Mouse (Mus musculus) myocyte (in vitro differentiated cells): ENCODE data around the gene Klhl11. TPM values are rescaled to one million over a fixed set of nuclear protein-coding genes. Genes with fewer than 3 reads are reported as not detected.

Experiments
- H3K27me3 ChIP-seq: one replicate; pipeline ENCODE4 v1.6.1; 2011; ENCODE audit not compliant: control insufficient read depth, insufficient read depth, insufficient read length
- H3K36me3 ChIP-seq: one replicate; pipeline ENCODE4 v1.6.1; 2011; ENCODE audit not compliant: control insufficient read depth, insufficient read depth
- H3K4me2 ChIP-seq: one replicate; pipeline ENCODE4 v1.6.1; 2011; ENCODE audit warnings: low read depth, control low read depth
- H3K4me3 ChIP-seq: one replicate; pipeline ENCODE4 v1.5.1; 2011; ENCODE audit warnings: mild to moderate bottlenecking, control low read depth, moderate library complexity
- H3K79me2 ChIP-seq: one replicate; pipeline ENCODE4 v1.6.1; 2011; ENCODE audit not compliant: control insufficient read depth, insufficient read depth
- H3ac ChIP-seq: one replicate; pipeline ENCODE4 v1.6.1; 2011; ENCODE audit not compliant: control insufficient read depth, insufficient read length
- CEBPB ChIP-seq: IDR thresholded peaks from 2 replicates; pipeline ENCODE4 v1.6.1; 2011; ENCODE audit warnings: mild to moderate bottlenecking, moderate library complexity; ENCODE audit not compliant: poor library complexity, insufficient read depth, severe bottlenecking
- E2F4 ChIP-seq: IDR thresholded peaks from one replicate; pipeline ENCODE4 v1.6.1; 2011; ENCODE audit warnings: mild to moderate bottlenecking, control low read depth, moderate library complexity; ENCODE audit not compliant: insufficient read depth
- MAX ChIP-seq: IDR thresholded peaks from one replicate; pipeline ENCODE4 v1.6.1; 2011; ENCODE audit warnings: low read depth, mild to moderate bottlenecking, control low read depth
- MYOD1 ChIP-seq, 3 experiments: IDR thresholded peaks; one replicate each; pipeline ENCODE4 v1.6.1; 2011; ENCODE audit warnings: control low read depth in 2 of 3, low read depth in 2 of 3, mild to moderate bottlenecking in 2 of 3, moderate library complexity in 1 of 3; ENCODE audit not compliant: insufficient read length in 2 of 3, control insufficient read depth in 1 of 3
- MYOG ChIP-seq, 3 experiments: IDR thresholded peaks; one replicate each; pipeline ENCODE4 v1.6.1; 2011; ENCODE audit warnings: control low read depth in 2 of 3, low read depth in 2 of 3, mild to moderate bottlenecking in 2 of 3; ENCODE audit not compliant: insufficient read length in 2 of 3, control insufficient read depth in 1 of 3, insufficient read depth in 1 of 3
- POLR2A ChIP-seq: IDR thresholded peaks from one replicate; pipeline ENCODE4 v1.6.1; 2011; ENCODE audit warnings: low read depth, mild to moderate bottlenecking, control low read depth, moderate library complexity; ENCODE audit not compliant: insufficient read length
- POLR2AphosphoS2 ChIP-seq: IDR thresholded peaks from one replicate; pipeline ENCODE4 v1.6.1; 2011; ENCODE audit warnings: low read depth, control low read depth; ENCODE audit not compliant: insufficient read length
- REST ChIP-seq: IDR thresholded peaks from one replicate; pipeline ENCODE4 v1.6.1; 2011; ENCODE audit warnings: mild to moderate bottlenecking, control low read depth, moderate library complexity; ENCODE audit not compliant: insufficient read depth, insufficient read length
- SRF ChIP-seq: IDR thresholded peaks from one replicate; pipeline ENCODE4 v1.6.1; 2011; ENCODE audit warnings: low read depth; ENCODE audit not compliant: control insufficient read depth, insufficient read length
- TCF12 ChIP-seq: IDR thresholded peaks from one replicate; pipeline ENCODE4 v1.6.1; 2011; ENCODE audit warnings: mild to moderate bottlenecking, control low read depth; ENCODE audit not compliant: poor library complexity, insufficient read depth, severe bottlenecking
- TCF3 ChIP-seq: IDR thresholded peaks from one replicate; pipeline ENCODE4 v1.6.1; 2011; ENCODE audit warnings: low read depth, control low read depth; ENCODE audit not compliant: insufficient read length
- USF1 ChIP-seq: IDR thresholded peaks from one replicate; pipeline ENCODE4 v1.6.1; 2011; ENCODE audit warnings: low read depth, mild to moderate bottlenecking, control low read depth, moderate library complexity
- polyA plus RNA-seq: library from polyadenylated mRNA; unstranded; fragments of >200 nt; fragmentation: generic; extraction: Trizol; gene quantifications from one replicate; pipeline ENCODE4 v1.2.1, GENCODE M21; 2012; ENCODE audit warnings: missing spikeins

Klhl11 gene
- polyA plus RNA-seq, 1 experiment = 3.6 TPM

GRCm38 (mm10) chr11:100462699-100463098 lies 9.8 kb downstream of the Klhl11 start:
- H3K27me3 ChIP-seq = no peaks in the 10 kb centered on the region
- no peak overlapping the region for H3K4me2 ChIP-seq
- no peak overlapping the region for H3K4me3 ChIP-seq
- TF ChIP-seq USF1 (no peak), MYOD1 (IDR thresholded peaks at IDR 0.05; ENCODE audit: control insufficient read depth in 1 of 3, insufficient read length in 2 of 3, low read depth in 2 of 3) (no peak), E2F4 (no peak), SRF (no peak), CEBPB (no peak), TCF3 (no peak)
- H3ac ChIP-seq = no peak overlapping the region
- H3K79me2 ChIP-seq = peaks cover 68% of the 10 kb centered on the region
- peaks cover 24% of the 10 kb centered on the region for H3K36me3 ChIP-seq

GRCm38 (mm10) chr11:100457711-100458110 lies 14.8 kb downstream of the Klhl11 start:
- H3K36me3 ChIP-seq = peaks cover 15% of the 10 kb centered on the region
- H3K4me3 ChIP-seq = no peak overlapping the region
- H3K4me2 ChIP-seq = no peak overlapping the region
- no peak overlapping the region for H3ac ChIP-seq
- H3K79me2 ChIP-seq = peaks cover 40% of the 10 kb centered on the region
- TF ChIP-seq TCF3 (no peak), SRF (no peak), MYOD1 (IDR thresholded peaks at IDR 0.05; ENCODE audit: control insufficient read depth in 1 of 3, insufficient read length in 2 of 3, low read depth in 2 of 3) (no peak), MAX (no peak), E2F4 (no peak), TCF12 (no peak), REST (no peak)
- H3K27me3 ChIP-seq = no peaks in the 10 kb centered on the region

- Histone ChIP-seq H3K79me2 (peaks cover 35% of the 10 kb centered on the region), H3K27me3 (no peaks in the 10 kb centered on the region), H3K4me2 (no peak overlapping the region), H3K36me3 (peaks cover 12% of the 10 kb centered on the region), H3ac (no peak overlapping the region), H3K4me3 (no peak overlapping the region)
- no peak for TF ChIP-seq E2F4
- no peak for TF ChIP-seq MYOD1 (IDR thresholded peaks at IDR 0.05; ENCODE audit: control insufficient read depth in 1 of 3, insufficient read length in 2 of 3, low read depth in 2 of 3)
- TF ChIP-seq REST = no peak
- no peak for TF ChIP-seq SRF
- TF ChIP-seq MAX = no peak
- no peak for TF ChIP-seq MYOG (IDR thresholded peaks at IDR 0.05; ENCODE audit: control insufficient read depth in 1 of 3, insufficient read depth in 1 of 3, insufficient read length in 2 of 3, low read depth in 2 of 3)
- no peak for TF ChIP-seq POLR2A
- no peak for TF ChIP-seq TCF3
- no peak for TF ChIP-seq CEBPB
- no peak for TF ChIP-seq TCF12
- TF ChIP-seq USF1 = no peak
- TF ChIP-seq POLR2AphosphoS2 = no peak
Measured at GRCm38 (mm10) chr11:100457247-100457646, 15.3 kb downstream of the Klhl11 start.

- H3K79me2 ChIP-seq = no peaks in the 10 kb centered on the region
- H3K4me3 ChIP-seq = no peak overlapping the region
- no peaks in the 10 kb centered on the region for H3K27me3 ChIP-seq
- no peaks in the 10 kb centered on the region for H3K36me3 ChIP-seq
- TF ChIP-seq REST (no peak), SRF (no peak), MYOD1 (IDR thresholded peaks at IDR 0.05; ENCODE audit: control insufficient read depth in 1 of 3, insufficient read length in 2 of 3, low read depth in 2 of 3) (no peak), POLR2AphosphoS2 (no peak), POLR2A (no peak), CEBPB (no peak), E2F4 (no peak), TCF12 (no peak)
- no peak overlapping the region for H3ac ChIP-seq
- H3K4me2 ChIP-seq = no peak overlapping the region
Measured at GRCm38 (mm10) chr11:100442625-100443024, 29.9 kb downstream of the Klhl11 start.

- no peaks in the 10 kb centered on the region for H3K36me3 ChIP-seq
- TF ChIP-seq E2F4 (no peak), REST (no peak), MYOD1 (IDR thresholded peaks at IDR 0.05; ENCODE audit: control insufficient read depth in 1 of 3, insufficient read length in 2 of 3, low read depth in 2 of 3) (no peak), CEBPB (no peak)
- H3K79me2 ChIP-seq = no peaks in the 10 kb centered on the region
- peak within 1 kb of the TSS; percentile 50 for H3K4me3 ChIP-seq
- peak within 1 kb of the TSS; percentile 82 for H3K4me2 ChIP-seq
- H3ac ChIP-seq = peak within 1 kb of the TSS; percentile 60
- no peaks in the 10 kb centered on the region for H3K27me3 ChIP-seq
Measured at GRCm38 (mm10) chr11:100441797-100442196, 30.7 kb downstream of the Klhl11 start, which contains the start of the genes Nt5c3b and Klhl10. TSS of gene Nt5c3b (minus strand) at chr11:100441808. TSS of gene Klhl10 (plus strand) at chr11:100441917.
